Mouse (Mus musculus) lung, postnatal 0 days (tissue): ENCODE results near the gene Dnaaf1.

Source experiments
- CTCF ChIP-seq: IDR thresholded peaks from 2 replicates; pipeline ENCODE4 v1.5.1; 2016; ENCODE audit warnings: antibody characterized with exemption, mild to moderate bottlenecking
- EP300 ChIP-seq: IDR thresholded peaks from 2 replicates; pipeline ENCODE4 v1.6.1; 2016; ENCODE audit warnings: antibody characterized with exemption, mild to moderate bottlenecking, control low read depth

- TF ChIP-seq EP300 (no peak), CTCF (no peak)
These were observed 19.2 kb upstream of the Dnaaf1 start for GRCm38 (mm10) chr8:119555861-119556260.
